In genomic region chr13:79285478-79285877, GRCm38 (mm10) we compare ENCODE assay signal across 9 mouse cellular contexts.
DNase-seq lines count a peak whose midpoint lies in the region; ATAC-seq lines count a peak whose summit lies in the region.
"Had no signal": no experiment of that assay in that cellular context is flagged by ENCODE, and none has a peak within 500 bp of the region (broad histone marks: within the 10 kb centered on the region; RNA-seq: fewer than 3 reads in every experiment).

No protein-coding gene starts in this region.

- H3K27ac ChIP-seq in forebrain, embryonic 11.5 days (ENCODE audit: low read depth, low read length) = no peak overlapping the region
- H3K27ac ChIP-seq in forebrain, embryonic 10.5 days = no peak overlapping the region
- no peak overlapping the region for H3K27ac ChIP-seq in neural tube, embryonic 13.5 days (replicated peaks)
- no peak overlapping the region for H3K27ac ChIP-seq in neural tube, embryonic 15.5 days (replicated peaks)
- H3K27ac ChIP-seq in hindbrain, embryonic 15.5 days (replicated peaks) = no peak overlapping the region
- H3K27ac ChIP-seq: embryonic facial prominence, embryonic 13.5 days had no signal

- no peak overlapping the region for H3K4me2 ChIP-seq in forebrain, embryonic 11.5 days (ENCODE audit: low read depth, low read length, severe bottlenecking)
- no peak overlapping the region for H3K4me2 ChIP-seq in neural tube, embryonic 13.5 days
- H3K4me2 ChIP-seq in neural tube, embryonic 15.5 days = no peak overlapping the region
- no peak overlapping the region for H3K4me2 ChIP-seq in hindbrain, embryonic 15.5 days
- H3K4me2 ChIP-seq: embryonic facial prominence, embryonic 13.5 days had no signal

- no peak overlapping the region for H3K4me3 ChIP-seq in forebrain, embryonic 11.5 days (ENCODE audit: low read depth, low read length)
- H3K4me3 ChIP-seq in forebrain, embryonic 10.5 days = no peak overlapping the region
- no peak overlapping the region for H3K4me3 ChIP-seq in neural tube, embryonic 13.5 days
- H3K4me3 ChIP-seq in neural tube, embryonic 15.5 days (replicated peaks) = no peak overlapping the region
- no peak overlapping the region for H3K4me3 ChIP-seq in hindbrain, embryonic 15.5 days
- H3K4me3 ChIP-seq: embryonic facial prominence, embryonic 13.5 days had no signal

- H3K4me1 ChIP-seq in forebrain, embryonic 11.5 days (replicated peaks; ENCODE audit: control insufficient read depth, insufficient read depth, low read length) = no peaks in the 10 kb centered on the region
- peaks cover 21% of the 10 kb centered on the region for H3K4me1 ChIP-seq in forebrain, embryonic 10.5 days
- H3K4me1 ChIP-seq in neural tube, embryonic 13.5 days (replicated peaks) = no peaks in the 10 kb centered on the region
- no peaks in the 10 kb centered on the region for H3K4me1 ChIP-seq in neural tube, embryonic 15.5 days
- no peaks in the 10 kb centered on the region for H3K4me1 ChIP-seq in hindbrain, embryonic 15.5 days (replicated peaks)
- H3K4me1 ChIP-seq: embryonic facial prominence, embryonic 13.5 days had no signal

- no peaks in the 10 kb centered on the region for H3K9me3 ChIP-seq in forebrain, embryonic 11.5 days (ENCODE audit: control insufficient read depth, low read length)
- H3K9me3 ChIP-seq in forebrain, embryonic 10.5 days = no peaks in the 10 kb centered on the region
- no peaks in the 10 kb centered on the region for H3K9me3 ChIP-seq in neural tube, embryonic 13.5 days
- no peaks in the 10 kb centered on the region for H3K9me3 ChIP-seq in neural tube, embryonic 15.5 days (replicated peaks)
- H3K9me3 ChIP-seq in hindbrain, embryonic 15.5 days = no peaks in the 10 kb centered on the region
- H3K9me3 ChIP-seq: embryonic facial prominence, embryonic 13.5 days had no signal

- ATAC-seq in forebrain, embryonic 11.5 days (replicated peaks; ENCODE audit: low FRiP score) = peak; percentile 76
- 0 out of 2 replicates have a peak, but pooled peaks have one; percentile 74 for ATAC-seq in neural tube, embryonic 13.5 days (ENCODE audit: low read depth)
- ATAC-seq in neural tube, embryonic 15.5 days (ENCODE audit: low FRiP score) = no peak
- peak; percentile 82; the same call in 1 of the 2 replicates for ATAC-seq in hindbrain, embryonic 15.5 days (ENCODE audit: low FRiP score, low read depth)

- H3K9ac ChIP-seq in forebrain, embryonic 11.5 days (ENCODE audit: low read length) = no peak overlapping the region
- H3K9ac ChIP-seq in neural tube, embryonic 13.5 days = no peak overlapping the region
- no peak overlapping the region for H3K9ac ChIP-seq in neural tube, embryonic 15.5 days (replicated peaks)
- H3K9ac ChIP-seq in hindbrain, embryonic 15.5 days = no peak overlapping the region
- H3K9ac ChIP-seq: embryonic facial prominence, embryonic 13.5 days had no signal

- WGBS in forebrain, embryonic 11.5 days = 4% methylated on average over 2 of the region's 2 CpGs
- 3% methylated on average over 2 of the region's 2 CpGs for WGBS in forebrain, embryonic 10.5 days
- 0% methylated on average over 2 of the region's 2 CpGs for WGBS in neural tube, embryonic 13.5 days
- WGBS in neural tube, embryonic 15.5 days = 4% methylated on average over 2 of the region's 2 CpGs
- WGBS in hindbrain, embryonic 15.5 days = 1% methylated on average over 2 of the region's 2 CpGs

- no peaks in the 10 kb centered on the region for H3K36me3 ChIP-seq in forebrain, embryonic 11.5 days (ENCODE audit: control insufficient read depth, insufficient read depth, low read length)
- H3K36me3 ChIP-seq in forebrain, embryonic 10.5 days (replicated peaks) = no peaks in the 10 kb centered on the region
- no peaks in the 10 kb centered on the region for H3K36me3 ChIP-seq in neural tube, embryonic 13.5 days
- no peaks in the 10 kb centered on the region for H3K36me3 ChIP-seq in neural tube, embryonic 15.5 days
- H3K36me3 ChIP-seq in hindbrain, embryonic 15.5 days = no peaks in the 10 kb centered on the region
- H3K36me3 ChIP-seq: embryonic facial prominence, embryonic 13.5 days had no signal

- no peak for DNase-seq in forebrain, embryonic 11.5 days (ENCODE audit: low spot score)
- DNase-seq in forebrain, embryonic 10.5 days (ENCODE audit: extremely low spot score, low spot score) = no peak
- peak; percentile 69 for DNase-seq in retina, embryonic 14.5 days (ENCODE audit: low spot score)
- DNase-seq in layer of hippocampus, adult 9-10 months (ENCODE audit: low spot score) = no peak
- no peak for DNase-seq in B cell, adult 2 months

- H3K27me3 ChIP-seq in forebrain, embryonic 11.5 days (ENCODE audit: control insufficient read depth, insufficient read depth, low read length) = no peaks in the 10 kb centered on the region
- H3K27me3 ChIP-seq in forebrain, embryonic 10.5 days (ENCODE audit: poor library complexity, severe bottlenecking) = no peaks in the 10 kb centered on the region
- no peaks in the 10 kb centered on the region for H3K27me3 ChIP-seq in neural tube, embryonic 13.5 days
- H3K27me3 ChIP-seq in neural tube, embryonic 15.5 days (replicated peaks) = no peaks in the 10 kb centered on the region
- no peaks in the 10 kb centered on the region for H3K27me3 ChIP-seq in hindbrain, embryonic 15.5 days
- H3K27me3 ChIP-seq: embryonic facial prominence, embryonic 13.5 days had no signal
